Mouse (Mus musculus): ENCODE measurements around the gene Gm11634. TPM values are rescaled to one million over a fixed set of nuclear protein-coding genes. Genes with fewer than 3 reads are reported as not detected.

Gm11634 gene
- polyA plus RNA-seq (2012): not detected in 2 replicates

GRCm38 (mm10) chr11:101599156-101599555, at the start of gene Gm11634:
TSS of gene Gm11634 (minus strand) at chr11:101599256.
- TF ChIP-seq GATA1 (IDR thresholded peaks at IDR 0.05; ENCODE audit: low read length): no peak

- TF ChIP-seq GATA1 (IDR thresholded peaks at IDR 0.05; ENCODE audit: low read length): no peak
Measured at GRCm38 (mm10) chr11:101644591-101644990, 45.5 kb upstream of the Gm11634 start.

GRCm38 (mm10) chr11:101642931-101643330, 43.9 kb upstream of the Gm11634 start:
- no peak for TF ChIP-seq GATA1 (IDR thresholded peaks at IDR 0.05; ENCODE audit: low read length)

GRCm38 (mm10) chr11:101639761-101640160, 40.7 kb upstream of the Gm11634 start:
- no peak for TF ChIP-seq GATA1 (IDR thresholded peaks at IDR 0.05; ENCODE audit: low read length)

GRCm38 (mm10) chr11:101635660-101636059, 36.6 kb upstream of the Gm11634 start:
- no peak for TF ChIP-seq GATA1 (IDR thresholded peaks at IDR 0.05; ENCODE audit: low read length)

- TF ChIP-seq GATA1 (IDR thresholded peaks at IDR 0.05; ENCODE audit: low read length): no peak
Measured at GRCm38 (mm10) chr11:101627857-101628559, 29.0 kb upstream of the Gm11634 start.

- no peak for TF ChIP-seq GATA1 (IDR thresholded peaks at IDR 0.05; ENCODE audit: low read length)
Measured at GRCm38 (mm10) chr11:101626995-101627856, 28.2 kb upstream of the Gm11634 start, which contains the start of gene Rdm1. TSS of gene Rdm1 (plus strand) at chr11:101627195.

GRCm38 (mm10) chr11:101626649-101626994, 27.6 kb upstream of the Gm11634 start:
- no peak for TF ChIP-seq GATA1 (IDR thresholded peaks at IDR 0.05; ENCODE audit: low read length)

GRCm38 (mm10) chr11:101618596-101618995, 19.5 kb upstream of the Gm11634 start:
- TF ChIP-seq GATA1 (IDR thresholded peaks at IDR 0.05; ENCODE audit: low read length): no peak

GRCm38 (mm10) chr11:101617849-101618248, 18.8 kb upstream of the Gm11634 start:
- TF ChIP-seq GATA1 (IDR thresholded peaks at IDR 0.05; ENCODE audit: low read length): no peak

GRCm38 (mm10) chr11:101616948-101617767, 18.1 kb upstream of the Gm11634 start:
- no peak for TF ChIP-seq GATA1 (IDR thresholded peaks at IDR 0.05; ENCODE audit: low read length)

- TF ChIP-seq GATA1 (IDR thresholded peaks at IDR 0.05; ENCODE audit: low read length): no peak
Measured at GRCm38 (mm10) chr11:101616104-101616503, 17.0 kb upstream of the Gm11634 start.

- no peak for TF ChIP-seq GATA1 (IDR thresholded peaks at IDR 0.05; ENCODE audit: low read length)
Measured at GRCm38 (mm10) chr11:101615380-101615779, 16.3 kb upstream of the Gm11634 start.

GRCm38 (mm10) chr11:101614116-101614515, 15.1 kb upstream of the Gm11634 start:
- no peak for TF ChIP-seq GATA1 (IDR thresholded peaks at IDR 0.05; ENCODE audit: low read length)

GRCm38 (mm10) chr11:101613596-101613995, 14.5 kb upstream of the Gm11634 start:
- no peak for TF ChIP-seq GATA1 (IDR thresholded peaks at IDR 0.05; ENCODE audit: low read length)

- no peak for TF ChIP-seq GATA1 (IDR thresholded peaks at IDR 0.05; ENCODE audit: low read length)
Measured at GRCm38 (mm10) chr11:101610445-101610844, 11.4 kb upstream of the Gm11634 start.
